Mouse (Mus musculus): ENCODE results near the gene Hectd4. TPM values are rescaled to one million over a fixed set of nuclear protein-coding genes. Genes with fewer than 3 reads are reported as not detected.
"Not testable (repeated sequence)": the region's sequence is repeated elsewhere in the genome, so short reads cannot be mapped to it uniquely, and the experiment has no call there.

Gene Hectd4
- total and polyA plus RNA-seq, 2 experiments from 2014 or later = 15.9 to 107 TPM

- Histone ChIP-seq H3K9ac (replicated peaks; ENCODE audit: low read length) (no peak overlapping the region), H3K9me3 (ENCODE audit: low read length) (no peaks in the 10 kb centered on the region), H3K4me1 (ENCODE audit: insufficient read depth, low read length) (no peaks in the 10 kb centered on the region), H3K4me2 (ENCODE audit: low read depth, low read length) (no peak overlapping the region), H3K27ac (no peak overlapping the region), H3K4me3 (ENCODE audit: low read length) (no peak overlapping the region), H3K27me3 (ENCODE audit: insufficient read depth, low read length) (no peaks in the 10 kb centered on the region), H3K36me3 (ENCODE audit: insufficient read depth, low read length) (peaks cover 82% of the 10 kb centered on the region)
- WGBS = 91% methylated on average over 7 of the region's 7 CpGs
- no peak for ATAC-seq
- no peak for TF ChIP-seq CTCF (IDR thresholded peaks at IDR 0.05; ENCODE audit: low read depth)
- DNase-seq (ENCODE audit: low spot score) = no peak
Measured at GRCm38 (mm10) chr5:121305009-121305408, 85.0 kb downstream of the Hectd4 start.

DNA sequence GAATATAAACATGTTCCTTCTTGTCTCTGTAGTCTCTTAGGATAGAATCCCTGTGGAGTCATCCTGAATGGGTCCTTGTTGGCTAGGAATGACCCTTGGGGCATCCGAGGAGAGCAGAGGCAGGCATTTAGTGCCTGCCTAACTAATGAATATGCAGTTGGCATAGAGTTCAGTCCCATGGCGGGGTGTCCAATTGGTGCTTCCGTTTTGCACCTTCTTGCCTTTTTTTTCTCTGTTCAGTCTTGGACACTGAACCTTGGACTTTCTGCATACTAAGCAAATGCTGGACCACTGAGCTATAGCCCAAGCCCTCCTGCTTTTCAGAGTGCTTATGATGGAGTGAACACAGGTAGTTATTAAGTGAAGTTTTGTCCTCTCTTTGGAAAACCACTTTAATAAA, 87.6 kb downstream of the Hectd4 start:
- Histone ChIP-seq H3K36me3 (ENCODE audit: insufficient read depth, low read length) (peaks cover 83% of the 10 kb centered on the region), H3K27ac (no peak overlapping the region), H3K27me3 (ENCODE audit: insufficient read depth, low read length) (no peaks in the 10 kb centered on the region), H3K9me3 (ENCODE audit: low read length) (no peaks in the 10 kb centered on the region), H3K4me1 (ENCODE audit: insufficient read depth, low read length) (no peaks in the 10 kb centered on the region), H3K9ac (replicated peaks; ENCODE audit: low read length) (no peak overlapping the region), H3K4me2 (ENCODE audit: low read depth, low read length) (no peak overlapping the region), H3K4me3 (ENCODE audit: low read length) (no peak overlapping the region)
- no peak for ATAC-seq
- DNase-seq (ENCODE audit: low spot score) = no peak
- no peak for TF ChIP-seq CTCF (IDR thresholded peaks at IDR 0.05; ENCODE audit: low read depth)
- 40% methylated on average over 3 of the region's 3 CpGs for WGBS

- no peak for TF ChIP-seq CTCF (IDR thresholded peaks at IDR 0.05; ENCODE audit: low read depth)
- Histone ChIP-seq H3K27me3 (ENCODE audit: insufficient read depth, low read length) (no peaks in the 10 kb centered on the region), H3K4me1 (ENCODE audit: insufficient read depth, low read length) (no peaks in the 10 kb centered on the region), H3K36me3 (ENCODE audit: insufficient read depth, low read length) (peaks cover 85% of the 10 kb centered on the region), H3K4me2 (ENCODE audit: low read depth, low read length) (no peak overlapping the region), H3K9ac (replicated peaks; ENCODE audit: low read length) (no peak overlapping the region), H3K9me3 (ENCODE audit: low read length) (no peaks in the 10 kb centered on the region), H3K27ac (no peak overlapping the region), H3K4me3 (ENCODE audit: low read length) (no peak overlapping the region)
- ATAC-seq (no peak), DNase-seq (ENCODE audit: low spot score) (no peak)
- WGBS = 98% methylated on average over 8 of the region's 8 CpGs
Measured at GRCm38 (mm10) chr5:121311576-121311975, 91.6 kb downstream of the Hectd4 start.

DNA sequence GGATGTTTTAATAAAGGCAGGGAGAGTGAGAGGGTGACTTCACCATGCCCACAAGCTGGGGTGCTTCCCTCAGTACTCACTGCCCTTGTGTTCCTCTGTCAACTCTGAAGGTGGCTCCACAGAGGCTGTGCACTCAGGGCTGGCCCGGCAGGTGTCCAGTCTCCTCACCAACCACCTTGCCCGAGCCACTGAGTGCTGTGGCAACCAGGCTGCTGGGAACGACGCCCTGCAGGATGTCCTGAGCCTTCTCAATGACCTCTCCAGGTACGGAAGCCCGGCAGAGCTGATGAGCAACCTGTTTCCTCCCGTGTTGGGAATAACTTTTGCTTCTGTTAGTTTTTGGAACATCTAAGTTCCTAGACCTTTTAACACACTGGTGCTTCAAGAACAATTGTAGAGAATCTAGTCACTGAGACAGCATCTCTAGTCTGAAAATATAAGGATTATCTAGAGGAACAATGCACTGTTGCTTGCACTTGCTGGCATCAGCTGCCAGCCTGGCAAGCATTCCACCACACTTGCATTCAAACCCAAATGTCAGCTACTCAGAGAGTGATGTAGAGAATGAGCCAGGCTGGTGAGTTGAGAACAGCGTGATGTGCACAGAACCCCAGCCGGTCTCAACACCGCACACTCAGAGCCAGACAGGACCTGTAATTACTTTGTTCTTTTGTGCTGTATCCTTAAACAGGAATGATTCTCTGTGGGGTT, 93.9 kb downstream of the Hectd4 start:
- H3K4me3 ChIP-seq (ENCODE audit: low read length) = no peak overlapping the region
- no peak for TF ChIP-seq CTCF (IDR thresholded peaks at IDR 0.05; ENCODE audit: low read depth)
- no peak overlapping the region for H3K4me2 ChIP-seq (ENCODE audit: low read depth, low read length)
- 85% methylated on average over 10 of the region's 10 CpGs for WGBS
- no peaks in the 10 kb centered on the region for H3K9me3 ChIP-seq (ENCODE audit: low read length)
- H3K4me1 ChIP-seq (ENCODE audit: insufficient read depth, low read length) = no peaks in the 10 kb centered on the region
- no peak overlapping the region for H3K9ac ChIP-seq (replicated peaks; ENCODE audit: low read length)
- DNase-seq (ENCODE audit: low spot score) (no peak), ATAC-seq (no peak)
- H3K36me3 ChIP-seq (ENCODE audit: insufficient read depth, low read length) = peaks cover 87% of the 10 kb centered on the region
- H3K27ac ChIP-seq = no peak overlapping the region
- no peaks in the 10 kb centered on the region for H3K27me3 ChIP-seq (ENCODE audit: insufficient read depth, low read length)

DNA sequence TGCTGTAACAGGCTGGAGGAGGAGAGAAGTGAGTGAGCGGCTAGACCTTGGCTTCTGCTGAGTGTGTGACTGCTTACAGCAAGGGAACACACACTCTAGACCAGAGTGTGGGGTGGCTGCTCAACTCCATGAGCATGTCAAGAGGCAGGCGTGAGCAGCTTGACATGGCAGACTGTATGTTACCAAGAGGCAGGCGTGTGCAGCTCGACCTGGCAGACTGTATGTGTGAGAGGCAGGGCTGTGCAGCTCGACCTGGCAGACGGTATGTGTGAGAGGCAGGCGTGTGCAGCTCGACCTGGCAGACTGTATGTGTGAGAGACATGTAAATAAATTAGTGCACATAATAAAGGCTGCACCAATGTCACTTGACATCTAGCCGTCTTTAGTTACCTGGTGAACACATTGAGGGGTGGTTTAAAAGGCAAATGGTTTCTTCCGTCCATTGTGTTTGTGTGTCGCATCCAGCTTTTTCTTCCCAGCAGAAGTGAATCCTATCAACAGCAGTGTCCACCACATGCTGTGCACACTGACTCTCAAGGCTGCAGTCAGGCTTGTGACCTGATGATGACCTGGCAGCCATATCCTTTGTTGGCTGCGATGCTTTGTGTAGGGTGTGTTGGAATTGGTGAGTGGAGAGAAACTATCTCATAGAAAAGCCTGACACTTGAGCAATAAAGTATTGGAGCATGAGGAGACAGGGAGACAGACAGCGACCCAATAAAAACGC, 106.2 kb downstream of the Hectd4 start:
- Histone ChIP-seq H3K9me3 (ENCODE audit: low read length) (no peaks in the 10 kb centered on the region), H3K27ac (no peak overlapping the region), H3K4me1 (ENCODE audit: insufficient read depth, low read length) (no peaks in the 10 kb centered on the region), H3K27me3 (ENCODE audit: insufficient read depth, low read length) (no peaks in the 10 kb centered on the region), H3K9ac (replicated peaks; ENCODE audit: low read length) (no peak overlapping the region), H3K4me3 (ENCODE audit: low read length) (no peak overlapping the region), H3K36me3 (ENCODE audit: insufficient read depth, low read length) (peaks cover 76% of the 10 kb centered on the region), H3K4me2 (ENCODE audit: low read depth, low read length) (no peak overlapping the region)
- WGBS = 66% methylated on average over 14 of the region's 14 CpGs
- DNase-seq (ENCODE audit: low spot score) = no peak
- no peak for TF ChIP-seq CTCF (IDR thresholded peaks at IDR 0.05; ENCODE audit: low read depth)
- no peak for ATAC-seq

DNA sequence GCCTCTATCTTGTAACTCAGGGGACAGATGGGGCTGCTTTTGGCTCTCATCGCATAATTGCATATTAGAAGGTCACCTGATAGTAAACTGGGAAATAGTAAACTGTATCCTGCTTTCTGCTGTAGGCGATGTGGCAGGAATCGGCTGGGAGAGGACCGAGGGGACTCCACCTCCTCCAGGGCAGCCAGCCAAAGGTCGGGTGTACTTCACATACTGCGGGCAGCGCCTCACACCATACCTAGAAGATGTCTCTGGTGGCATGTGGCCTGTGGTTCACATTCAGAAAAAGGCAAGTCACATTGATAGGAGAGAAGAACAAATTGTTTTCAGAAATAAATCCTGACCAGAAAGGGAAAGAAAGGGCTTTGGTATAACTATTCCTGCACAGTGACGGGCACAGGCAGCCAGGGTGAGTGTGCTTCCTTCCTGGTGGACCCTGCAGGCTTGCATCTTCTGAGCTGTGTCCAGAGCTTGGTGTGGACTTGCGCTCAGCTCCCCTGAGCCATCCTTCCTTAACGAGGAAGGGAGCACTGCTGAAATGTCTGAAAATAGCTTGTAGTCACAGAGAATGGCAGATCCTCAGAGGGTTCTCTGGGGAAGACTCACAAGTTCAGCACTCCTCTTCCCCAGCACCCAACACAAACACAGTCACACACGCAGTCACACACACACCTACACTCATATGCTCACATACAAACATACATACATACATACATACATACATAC, 109.5 kb downstream of the Hectd4 start:
- ATAC-seq (no peak), DNase-seq (ENCODE audit: low spot score) (no peak)
- H3K4me2 ChIP-seq (ENCODE audit: low read depth, low read length) = peak overlapping the region; percentile 34; the same call in 1 of the 2 replicates
- peak overlapping the region; percentile 10; the same call in 1 of the 2 replicates for H3K4me3 ChIP-seq (ENCODE audit: low read length)
- H3K4me1 ChIP-seq (ENCODE audit: insufficient read depth, low read length) = no peaks in the 10 kb centered on the region
- H3K9me3 ChIP-seq (ENCODE audit: low read length) = no peaks in the 10 kb centered on the region
- 75% methylated on average over 11 of the region's 11 CpGs for WGBS
- no peak for TF ChIP-seq CTCF (IDR thresholded peaks at IDR 0.05; ENCODE audit: low read depth)
- H3K9ac ChIP-seq (replicated peaks; ENCODE audit: low read length) = peak overlapping the region; percentile 15; the same call in 1 of the 2 replicates
- H3K36me3 ChIP-seq (ENCODE audit: insufficient read depth, low read length) = peaks cover 77% of the 10 kb centered on the region
- H3K27ac ChIP-seq = peak overlapping the region; percentile 46; the same call in 1 of the 2 replicates
- H3K27me3 ChIP-seq (ENCODE audit: insufficient read depth, low read length) = no peaks in the 10 kb centered on the region

DNA sequence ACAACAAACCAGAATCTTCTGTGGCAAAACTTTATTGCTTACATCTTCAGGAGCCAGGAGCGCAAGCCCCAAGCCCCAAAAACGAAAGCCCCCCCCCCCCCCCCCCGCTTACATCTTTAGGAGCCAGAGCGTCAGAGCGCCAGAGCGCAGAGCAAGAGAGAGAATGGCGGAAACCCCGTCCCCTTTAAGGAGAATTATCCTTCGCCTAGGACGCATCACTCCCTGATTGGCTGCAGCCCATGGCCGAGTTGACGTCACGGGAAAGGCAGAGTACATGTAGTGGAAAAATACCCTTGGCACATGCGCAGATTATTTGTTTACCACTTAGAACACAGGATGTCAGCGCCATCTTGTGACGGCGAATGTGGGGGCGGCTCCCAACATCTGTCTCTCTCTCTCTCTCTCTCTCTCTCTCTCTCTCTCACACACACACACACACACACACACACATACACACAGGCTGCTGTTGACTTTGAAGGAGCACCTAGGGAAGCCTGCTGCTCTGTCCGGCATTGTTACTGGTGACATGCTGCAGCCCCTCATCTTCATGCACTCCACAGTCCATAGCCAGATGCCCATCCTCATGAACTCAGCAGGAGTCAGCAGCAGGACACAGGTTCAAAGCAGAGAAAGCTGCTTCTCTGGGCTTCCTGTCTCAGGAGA, 110.3 kb downstream of the Hectd4 start:
- H3K27me3 ChIP-seq (ENCODE audit: insufficient read depth, low read length); DNase-seq (ENCODE audit: low spot score); H3K9me3 ChIP-seq (ENCODE audit: low read length); H3K4me1 ChIP-seq (ENCODE audit: insufficient read depth, low read length); H3K9ac ChIP-seq (replicated peaks; ENCODE audit: low read length): not testable (repeated sequence)
- ATAC-seq = peak; percentile 64; the same call in 1 of the 2 replicates
- peaks cover 78% of the 10 kb centered on the region for H3K36me3 ChIP-seq (ENCODE audit: insufficient read depth, low read length)
- H3K27ac ChIP-seq = peak overlapping the region; percentile 74; the same call in 1 of the 2 replicates
- 0 out of 2 replicates have a peak overlapping the region, but pooled peaks have one; percentile 10 for H3K4me2 ChIP-seq (ENCODE audit: low read depth, low read length)
- 69% methylated on average over 5 of the region's 19 CpGs for WGBS
- H3K4me3 ChIP-seq (ENCODE audit: low read length) = peak overlapping the region; percentile 10; the same call in 1 of the 2 replicates

Measured in hindbrain, postnatal 0 days (tissue).